Comparison of ENCODE assay signal across 8 mouse cellular contexts in genomic region chr15:89314107-89314506, GRCm38 (mm10). TPM values are rescaled to one million over a fixed set of nuclear protein-coding genes. Genes with fewer than 3 reads are reported as not detected.
DNase-seq lines count a peak whose midpoint lies in the region; ATAC-seq and TF ChIP-seq lines count a peak whose summit lies in the region.

No protein-coding gene starts in this region.

- H3K9ac ChIP-seq in kidney, embryonic 14.5 days (ENCODE audit: low read depth, low read length): peak overlapping the region; percentile 88
- peak overlapping the region; percentile 93 for H3K9ac ChIP-seq in hindbrain, embryonic 13.5 days
- peak overlapping the region; percentile 84 for H3K9ac ChIP-seq in midbrain, embryonic 14.5 days (replicated peaks; ENCODE audit: low read length)

- peak; percentile 5; the same call in 1 of the 2 replicates for ATAC-seq in kidney, embryonic 14.5 days (ENCODE audit: low FRiP score, low TSS enrichment)
- ATAC-seq in hindbrain, embryonic 13.5 days (ENCODE audit: low FRiP score): 0 out of 2 replicates have a peak, but pooled peaks have one; percentile 0
- ATAC-seq in midbrain, embryonic 14.5 days (ENCODE audit: low FRiP score, low TSS enrichment): no peak

- DNase-seq in kidney, postnatal 14 days: no peak
- DNase-seq in midbrain, embryonic 14.5 days: no peak
- no peak for DNase-seq in retina, embryonic 14.5 days (ENCODE audit: low spot score)
- DNase-seq in retina, postnatal 1 day: no peak
- DNase-seq in kidney, postnatal 36 days: no peak

- 31% methylated on average over 3 of the region's 3 CpGs for WGBS in kidney, embryonic 14.5 days
- WGBS in bone marrow, adult 2 months: 26% methylated on average over 3 of the region's 3 CpGs
- 37% methylated on average over 3 of the region's 3 CpGs for WGBS in hindbrain, embryonic 13.5 days
- WGBS in midbrain, embryonic 14.5 days: 30% methylated on average over 3 of the region's 3 CpGs

- H3K4me2 ChIP-seq in kidney, embryonic 14.5 days (replicated peaks; ENCODE audit: low read depth, low read length): peak overlapping the region; percentile 78
- peak overlapping the region; percentile 92 for H3K4me2 ChIP-seq in hindbrain, embryonic 13.5 days
- H3K4me2 ChIP-seq in midbrain, embryonic 14.5 days (ENCODE audit: low read length): peak overlapping the region; percentile 86

- no peaks in the 10 kb centered on the region for H3K36me3 ChIP-seq in kidney, embryonic 14.5 days (ENCODE audit: control insufficient read depth, insufficient read depth, low read length)
- H3K36me3 ChIP-seq in hindbrain, embryonic 13.5 days: no peaks in the 10 kb centered on the region
- H3K36me3 ChIP-seq in midbrain, embryonic 14.5 days (ENCODE audit: control insufficient read depth, insufficient read depth, low read length): no peaks in the 10 kb centered on the region

- no peak for TF ChIP-seq POLR2A in bone marrow, adult 2 months (IDR thresholded peaks at IDR 0.05; ENCODE audit: borderline replicate concordance, control insufficient read depth, low read depth, low read length)

- peak overlapping the region; percentile 98 for H3K4me3 ChIP-seq in kidney, embryonic 14.5 days (ENCODE audit: low read length)
- H3K4me3 ChIP-seq in bone marrow, adult 2 months (replicated peaks; ENCODE audit: control insufficient read depth, low read depth, low read length): peak overlapping the region; percentile 91
- peak overlapping the region; percentile 96 for H3K4me3 ChIP-seq in hindbrain, embryonic 13.5 days
- peak overlapping the region; percentile 95 for H3K4me3 ChIP-seq in midbrain, embryonic 14.5 days (replicated peaks; ENCODE audit: low read depth, low read length)

- no peaks in the 10 kb centered on the region for H3K27me3 ChIP-seq in kidney, embryonic 14.5 days (ENCODE audit: control insufficient read depth, insufficient read depth, low read length)
- H3K27me3 ChIP-seq in hindbrain, embryonic 13.5 days: no peaks in the 10 kb centered on the region
- H3K27me3 ChIP-seq in midbrain, embryonic 14.5 days (ENCODE audit: control insufficient read depth, insufficient read depth, low read length): no peaks in the 10 kb centered on the region

- no peaks in the 10 kb centered on the region for H3K9me3 ChIP-seq in kidney, embryonic 14.5 days (ENCODE audit: control insufficient read depth, low read length)
- H3K9me3 ChIP-seq in hindbrain, embryonic 13.5 days: no peaks in the 10 kb centered on the region
- H3K9me3 ChIP-seq in midbrain, embryonic 14.5 days (ENCODE audit: control insufficient read depth, low read length): no peaks in the 10 kb centered on the region

- TF ChIP-seq CTCF in bone marrow, adult 2 months (IDR thresholded peaks at IDR 0.05; ENCODE audit: control insufficient read depth, insufficient read depth, low read length): no peak

- peaks cover 21% of the 10 kb centered on the region for H3K4me1 ChIP-seq in kidney, embryonic 14.5 days (ENCODE audit: control insufficient read depth, insufficient read depth, low read length)
- H3K4me1 ChIP-seq in bone marrow, adult 2 months (ENCODE audit: control insufficient read depth, insufficient read depth, low read length): peaks cover 16% of the 10 kb centered on the region
- H3K4me1 ChIP-seq in hindbrain, embryonic 13.5 days (replicated peaks): peaks cover 48% of the 10 kb centered on the region
- H3K4me1 ChIP-seq in midbrain, embryonic 14.5 days (ENCODE audit: control insufficient read depth, insufficient read depth, low read length): peaks cover 22% of the 10 kb centered on the region

- H3K27ac ChIP-seq in kidney, embryonic 14.5 days (ENCODE audit: low read depth, low read length): no peak overlapping the region
- no peak overlapping the region for H3K27ac ChIP-seq in bone marrow, adult 2 months (ENCODE audit: control insufficient read depth, insufficient read depth, low read depth, low read length, poor library complexity)
- 0 out of 2 replicates have a peak overlapping the region, but pooled peaks have one; percentile 79 for H3K27ac ChIP-seq in hindbrain, embryonic 13.5 days
- no peak overlapping the region for H3K27ac ChIP-seq in midbrain, embryonic 14.5 days (replicated peaks; ENCODE audit: low read depth, low read length)

RNA-seq across cellular contexts. Expression of gene Sbf1, which starts 1.0 kb away (rescaled TPM):
- 55.6 and 62.0 TPM in 2 replicates for polyA plus RNA-seq in kidney, embryonic 14.5 days (2014; fragmentation: Nextera tagmentation; extraction: Ambion mirVana)
- polyA plus RNA-seq in bone marrow, adult 2 months (2011; ENCODE audit: insufficient read depth, insufficient read length, low replicate concordance, missing spikeins): 54.0 and 160 TPM in 2 replicates
- 78.4 and 83.3 TPM in 2 replicates for polyA plus RNA-seq in hindbrain, embryonic 13.5 days (2015; fragmentation: Nextera tagmentation; extraction: Ambion mirVana)
- polyA plus RNA-seq in midbrain, embryonic 14.5 days (2014; fragmentation: Nextera tagmentation; extraction: Ambion mirVana): 103 and 109 TPM in 2 replicates

RNA-seq across cellular contexts. Expression of gene Adm2, which starts 8.4 kb away (rescaled TPM):
- 0.43 and 0.44 TPM in 2 replicates for polyA plus RNA-seq in kidney, embryonic 14.5 days (2014; fragmentation: Nextera tagmentation; extraction: Ambion mirVana)
- polyA plus RNA-seq in bone marrow, adult 2 months (2011; ENCODE audit: insufficient read depth, insufficient read length, low replicate concordance, missing spikeins): 2.7 TPM in 1 of 2 replicates, not detected in the other
- not detected in 2 replicates for polyA plus RNA-seq in hindbrain, embryonic 13.5 days (2015; fragmentation: Nextera tagmentation; extraction: Ambion mirVana)
- polyA plus RNA-seq in midbrain, embryonic 14.5 days (2014; fragmentation: Nextera tagmentation; extraction: Ambion mirVana): not detected in 2 replicates

RNA-seq across cellular contexts. Expression of gene Miox, which starts 20.1 kb away (rescaled TPM):
- polyA plus RNA-seq in kidney, embryonic 14.5 days (2014; fragmentation: Nextera tagmentation; extraction: Ambion mirVana): 0.76 TPM in 1 of 2 replicates, not detected in the other
- 15.5 TPM in 1 of 2 replicates, not detected in the other for polyA plus RNA-seq in bone marrow, adult 2 months (2011; ENCODE audit: insufficient read depth, insufficient read length, low replicate concordance, missing spikeins)
- not detected in 2 replicates for polyA plus RNA-seq in hindbrain, embryonic 13.5 days (2015; fragmentation: Nextera tagmentation; extraction: Ambion mirVana)
- not detected in 2 replicates for polyA plus RNA-seq in midbrain, embryonic 14.5 days (2014; fragmentation: Nextera tagmentation; extraction: Ambion mirVana)

RNA-seq across cellular contexts. Expression of gene Lmf2, which starts 41.4 kb away (rescaled TPM):
- polyA plus RNA-seq in kidney, embryonic 14.5 days (2014; fragmentation: Nextera tagmentation; extraction: Ambion mirVana): 28.0 and 48.1 TPM in 2 replicates
- polyA plus RNA-seq in bone marrow, adult 2 months (2011; ENCODE audit: insufficient read depth, insufficient read length, low replicate concordance, missing spikeins): 16.7 and 42.0 TPM in 2 replicates
- 32.2 and 32.6 TPM in 2 replicates for polyA plus RNA-seq in hindbrain, embryonic 13.5 days (2015; fragmentation: Nextera tagmentation; extraction: Ambion mirVana)
- polyA plus RNA-seq in midbrain, embryonic 14.5 days (2014; fragmentation: Nextera tagmentation; extraction: Ambion mirVana): 18.3 and 23.9 TPM in 2 replicates

RNA-seq across cellular contexts. Expression of gene Ncaph2, which starts 41.4 kb away (rescaled TPM):
- polyA plus RNA-seq in kidney, embryonic 14.5 days (2014; fragmentation: Nextera tagmentation; extraction: Ambion mirVana): 130 and 151 TPM in 2 replicates
- polyA plus RNA-seq in bone marrow, adult 2 months (2011; ENCODE audit: insufficient read depth, insufficient read length, low replicate concordance, missing spikeins): 144 and 191 TPM in 2 replicates
- 104 TPM in 2 replicates for polyA plus RNA-seq in hindbrain, embryonic 13.5 days (2015; fragmentation: Nextera tagmentation; extraction: Ambion mirVana)
- polyA plus RNA-seq in midbrain, embryonic 14.5 days (2014; fragmentation: Nextera tagmentation; extraction: Ambion mirVana): 106 and 111 TPM in 2 replicates
